Mouse (Mus musculus) hematopoietic stem cell, adult 5-6 weeks (primary cell): ENCODE results near the gene Inca1. TPM values are rescaled to one million over a fixed set of nuclear protein-coding genes. Genes with fewer than 3 reads are reported as not detected.

Experiments
- ATAC-seq, 2 experiments: fragments of 125-278 bp in 1 of 2; replicated peaks in 1 of 2; 2 replicates each; pipeline ENCODE4 v1.8.0; 2016 to 2017; ENCODE audit warnings: inconsistent platforms in 2 of 2, mild to moderate bottlenecking in 2 of 2, moderate number of reproducible peaks in 2 of 2, low read depth in 1 of 2, moderate TSS enrichment in 1 of 2; ENCODE audit not compliant: low FRiP score in 2 of 2, poor library complexity in 2 of 2, severe bottlenecking in 2 of 2, insufficient read depth in 1 of 2, low TSS enrichment in 1 of 2
- total RNA-seq: library from RNA; stranded (forward); fragments of 172-1452, 232-1000 nt; gene quantifications from 2 replicates; pipeline ENCODE4 v1.2.3, GENCODE M21; 2017

Gene Inca1
- total RNA-seq, 1 experiment from 2014 or later, result not detected

GRCm38 (mm10) chr11:70679894-70680293 lies 20.1 kb downstream of the Inca1 start:
- peak; percentile 93 to 94 for ATAC-seq

- no peak for ATAC-seq
These were observed 20.6 kb downstream of the Inca1 start for GRCm38 (mm10) chr11:70679361-70679760.

- no peak for ATAC-seq
These were observed 21.4 kb downstream of the Inca1 start for GRCm38 (mm10) chr11:70678576-70678975.

- no peak for ATAC-seq
These were observed 21.9 kb downstream of the Inca1 start for GRCm38 (mm10) chr11:70678092-70678491.

DNA sequence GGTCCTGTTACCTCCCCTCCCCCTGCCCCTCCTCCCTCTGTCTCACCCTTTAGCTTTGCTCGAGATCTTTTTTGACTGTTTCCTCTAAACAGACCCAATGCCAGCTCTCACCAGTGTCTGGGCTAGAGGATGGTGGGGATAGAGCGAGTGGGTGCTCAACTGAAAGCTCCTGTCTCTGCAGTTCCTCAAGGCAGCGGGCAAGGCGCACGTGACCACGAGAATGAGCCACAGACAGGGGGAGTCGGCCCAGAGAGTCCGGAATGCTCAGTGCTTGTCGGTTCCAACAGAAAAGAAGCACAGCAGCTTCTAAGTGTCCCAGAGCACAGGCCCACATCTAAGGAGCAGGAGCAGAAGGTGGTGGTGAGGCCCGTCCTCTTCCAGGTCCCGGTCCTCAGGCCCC lies 25.5 kb downstream of the Inca1 start:
- peak; percentile 36 to 43; a peak in 3 of 4 replicates for ATAC-seq

DNA sequence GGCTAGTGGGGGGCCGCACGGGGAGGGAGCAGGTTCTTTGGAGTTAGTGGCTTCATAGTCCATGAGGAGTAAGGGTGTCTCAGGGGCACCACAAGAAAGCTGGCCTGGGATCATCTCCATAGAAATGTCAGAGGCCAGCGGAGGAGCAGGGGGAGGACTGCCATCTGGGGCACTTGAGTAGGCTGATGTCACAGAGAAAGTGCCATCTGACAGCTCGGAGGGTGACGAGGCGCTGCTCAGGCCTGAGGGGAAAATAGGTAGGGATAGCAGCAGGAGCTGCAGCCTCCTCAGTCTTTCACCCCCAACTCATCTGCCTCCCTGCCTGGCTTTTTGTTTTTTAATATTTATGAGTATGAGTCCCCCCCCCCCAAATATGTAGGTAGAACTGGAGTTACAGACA lies 25.9 kb downstream of the Inca1 start:
- ATAC-seq, result no peak

- no peak for ATAC-seq
These were observed 28.5 kb downstream of the Inca1 start for GRCm38 (mm10) chr11:70671333-70672047.

GRCm38 (mm10) chr11:70670483-70670882 lies 29.5 kb downstream of the Inca1 start:
- ATAC-seq, result no peak

- peak; percentile 35 to 38; a peak in 3 of 4 replicates for ATAC-seq
These were observed 30.2 kb downstream of the Inca1 start for GRCm38 (mm10) chr11:70669582-70670345.

- ATAC-seq, result peak; percentile 88 to 91
These were observed 31.0 kb downstream of the Inca1 start, which contains the start of gene Spag7 for GRCm38 (mm10) chr11:70668771-70669505. Spag7 (minus strand) TSS chr11:70669416.

DNA sequence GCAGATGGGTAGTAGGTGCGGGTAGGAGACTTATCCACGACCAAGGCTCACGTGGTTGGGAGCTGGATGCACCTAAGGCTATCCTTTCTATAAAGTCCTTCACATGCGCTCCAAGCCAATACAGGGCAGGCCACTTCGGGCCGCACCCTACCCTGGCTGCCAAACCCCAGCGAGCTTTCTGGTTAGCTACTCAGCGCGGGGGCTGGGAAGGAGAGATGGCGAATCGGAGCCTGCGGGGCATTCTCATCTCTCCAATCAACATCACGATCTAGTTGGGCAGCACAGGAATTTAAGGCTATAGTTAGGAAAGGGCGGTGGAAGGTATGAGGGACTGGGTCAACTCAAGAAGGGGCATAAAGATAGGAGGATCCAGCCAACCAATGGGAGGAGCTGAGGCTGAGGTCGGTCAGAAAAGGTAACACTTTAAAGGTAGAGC lies 31.6 kb downstream of the Inca1 start:
- no peak for ATAC-seq

DNA sequence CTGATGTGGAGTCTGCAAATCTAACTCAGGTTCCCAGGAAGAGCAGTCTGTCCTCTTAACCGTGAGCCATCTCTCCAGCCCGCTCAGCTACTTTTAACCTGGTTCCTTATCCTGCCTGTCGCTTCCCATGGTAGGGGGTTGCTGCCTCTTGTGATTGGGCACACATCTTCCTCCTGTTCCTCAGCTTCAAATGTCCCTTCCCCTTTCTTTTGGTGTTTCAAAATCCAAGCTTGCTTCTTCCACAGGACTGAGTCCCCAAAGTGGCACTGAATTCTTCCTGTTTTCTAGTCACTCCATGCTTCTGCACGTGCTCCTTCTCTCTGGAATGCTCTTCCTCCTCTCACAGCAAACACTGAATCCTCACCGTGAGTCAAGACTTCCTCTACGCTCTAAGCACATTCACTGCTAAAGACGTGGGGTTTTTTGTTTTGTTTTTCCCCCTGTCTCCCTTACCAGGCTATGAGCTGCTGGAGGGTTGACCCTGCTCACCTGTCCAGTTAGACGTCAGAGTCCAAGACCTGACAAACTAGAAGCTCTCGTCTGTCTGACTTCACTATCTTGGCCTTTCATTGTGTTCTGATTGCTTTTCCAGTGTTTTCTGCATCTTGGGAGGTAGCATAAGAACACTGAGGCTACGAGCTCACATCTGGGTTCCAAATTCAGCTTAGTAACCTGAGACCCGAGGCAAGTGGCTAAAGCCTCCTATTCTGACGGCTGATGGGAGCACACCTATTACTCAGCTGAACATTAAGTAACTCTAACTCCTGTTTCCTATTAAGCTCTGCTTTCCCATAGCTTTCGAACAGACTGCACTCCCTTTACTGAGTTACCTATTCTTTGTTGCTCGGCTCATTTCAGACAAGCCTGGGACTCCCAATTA lies 32.4 kb downstream of the Inca1 start:
- ATAC-seq, result no peak

DNA sequence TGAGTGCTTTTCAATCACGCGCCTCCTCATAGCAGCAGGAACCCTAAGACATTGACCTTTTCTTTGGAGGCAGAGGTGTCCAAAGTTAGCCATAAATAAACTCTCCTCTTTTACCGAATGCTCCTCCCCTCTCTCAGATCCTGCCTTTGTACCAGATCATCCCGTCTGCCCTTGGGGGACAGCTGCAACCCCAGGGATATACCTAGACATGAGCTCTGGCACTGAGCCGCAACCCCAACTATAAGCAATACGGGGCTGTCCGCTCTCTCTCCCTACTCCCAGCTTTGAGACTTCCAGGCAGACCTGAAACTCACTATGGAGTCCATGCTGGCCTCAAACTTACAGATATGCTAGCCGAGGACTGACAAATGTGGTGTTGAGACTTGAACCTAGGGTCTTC lies 33.3 kb downstream of the Inca1 start:
- no peak for ATAC-seq

GRCm38 (mm10) chr11:70664741-70665140 lies 35.2 kb downstream of the Inca1 start:
- ATAC-seq, result no peak

- ATAC-seq, result no peak
These were observed 36.0 kb downstream of the Inca1 start for GRCm38 (mm10) chr11:70663957-70664356.

DNA sequence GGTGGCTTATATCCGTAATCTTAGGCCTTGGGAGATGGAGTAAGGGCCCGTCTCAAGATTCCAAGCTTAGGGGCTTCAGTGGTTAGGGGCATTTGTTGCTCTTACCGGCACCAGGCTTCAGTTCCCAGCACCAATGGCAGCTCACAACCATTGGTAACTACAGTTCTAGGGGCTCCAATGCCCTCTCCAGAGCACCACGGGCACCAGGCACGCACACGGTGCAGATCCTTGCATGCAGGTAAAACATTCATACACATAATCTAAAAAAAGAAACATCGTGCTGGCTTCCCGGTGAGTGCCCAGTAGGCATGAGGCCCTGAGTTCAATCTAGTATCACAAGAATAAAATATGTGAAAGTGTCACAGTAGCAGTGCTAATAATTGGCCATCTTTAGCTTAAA lies 36.9 kb downstream of the Inca1 start:
- ATAC-seq, result no peak

DNA sequence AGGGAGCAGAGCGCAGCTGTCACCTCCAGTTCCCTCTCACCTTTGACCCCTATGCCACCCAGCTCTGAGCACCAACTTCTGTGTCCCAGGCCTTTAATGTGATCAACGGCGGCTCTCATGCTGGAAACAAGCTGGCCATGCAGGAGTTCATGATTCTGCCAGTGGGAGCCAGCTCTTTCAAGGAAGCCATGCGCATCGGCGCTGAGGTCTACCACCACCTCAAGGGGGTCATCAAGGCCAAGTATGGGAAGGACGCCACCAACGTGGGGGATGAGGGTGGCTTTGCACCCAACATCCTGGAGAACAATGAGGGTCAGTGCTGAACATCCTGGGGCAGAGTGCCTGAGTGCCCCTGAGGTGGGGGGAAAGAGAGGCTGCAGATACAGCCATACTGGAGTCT lies 39.4 kb downstream of the Inca1 start:
- no peak for ATAC-seq
